Mouse (Mus musculus): ENCODE data around the gene Lias. TPM values are rescaled to one million over a fixed set of nuclear protein-coding genes. Genes with fewer than 3 reads are reported as not detected.

Lias gene
- polyA plus RNA-seq, 1 experiment = 26.1 TPM

GRCm38 (mm10) chr5:65438041-65438440 lies 46.7 kb downstream of the Lias start:
- no peak overlapping the region for H3K4me3 ChIP-seq (ENCODE audit: insufficient read depth, low read depth, low read length)
- no peak overlapping the region for H3K27ac ChIP-seq (ENCODE audit: insufficient read depth, low read depth, low read length)
- no peaks in the 10 kb centered on the region for H3K27me3 ChIP-seq (replicated peaks; ENCODE audit: control insufficient read depth, insufficient read depth, low read length)
- H3K36me3 ChIP-seq (ENCODE audit: control insufficient read depth, insufficient read depth, low read length) = no peaks in the 10 kb centered on the region
- H3K4me1 ChIP-seq (ENCODE audit: control insufficient read depth, insufficient read depth, low read length) = no peaks in the 10 kb centered on the region; the same call in 1 of the 2 replicates
- DNase-seq = no peak
- TF ChIP-seq CTCF (conservative IDR thresholded peaks at IDR 0.05; ENCODE audit: insufficient read depth, insufficient read length, low read depth, low read length) = no peak
- no peak for TF ChIP-seq POLR2A (IDR thresholded peaks at IDR 0.05; ENCODE audit: low read depth, low read length)

- no peaks in the 10 kb centered on the region; the same call in 1 of the 2 replicates for H3K36me3 ChIP-seq (ENCODE audit: control insufficient read depth, insufficient read depth, low read length)
- WGBS = 35% methylated on average over 5 of the region's 6 CpGs
- H3K4me1 ChIP-seq (ENCODE audit: control insufficient read depth, insufficient read depth, low read length) = no peaks in the 10 kb centered on the region
- no peak for TF ChIP-seq CTCF (conservative IDR thresholded peaks at IDR 0.05; ENCODE audit: insufficient read depth, insufficient read length, low read depth, low read length)
- TF ChIP-seq POLR2A (IDR thresholded peaks at IDR 0.05; ENCODE audit: low read depth, low read length) = no peak
- H3K27me3 ChIP-seq (replicated peaks; ENCODE audit: control insufficient read depth, insufficient read depth, low read length) = no peaks in the 10 kb centered on the region
- no peak overlapping the region for H3K27ac ChIP-seq (ENCODE audit: insufficient read depth, low read depth, low read length)
- no peak overlapping the region for H3K4me3 ChIP-seq (ENCODE audit: insufficient read depth, low read depth, low read length)
- no peak for DNase-seq
Observed at GRCm38 (mm10) chr5:65444981-65445380, 53.7 kb downstream of the Lias start.

GRCm38 (mm10) chr5:65446756-65447155 lies 55.5 kb downstream of the Lias start:
- Histone ChIP-seq H3K4me3 (ENCODE audit: insufficient read depth, low read depth, low read length) (no peak overlapping the region), H3K36me3 (ENCODE audit: control insufficient read depth, insufficient read depth, low read length) (no peaks in the 10 kb centered on the region; the same call in 1 of the 2 replicates), H3K4me1 (ENCODE audit: control insufficient read depth, insufficient read depth, low read length) (no peaks in the 10 kb centered on the region), H3K27ac (ENCODE audit: insufficient read depth, low read depth, low read length) (no peak overlapping the region), H3K27me3 (replicated peaks; ENCODE audit: control insufficient read depth, insufficient read depth, low read length) (no peaks in the 10 kb centered on the region)
- WGBS = 40% methylated on average over 2 of the region's 2 CpGs
- TF ChIP-seq POLR2A (IDR thresholded peaks at IDR 0.05; ENCODE audit: low read depth, low read length) (no peak), CTCF (conservative IDR thresholded peaks at IDR 0.05; ENCODE audit: insufficient read depth, insufficient read length, low read depth, low read length) (no peak)
- peak; percentile 52 for DNase-seq

GRCm38 (mm10) chr5:65447826-65448225 lies 56.5 kb downstream of the Lias start:
- H3K4me1 ChIP-seq (ENCODE audit: control insufficient read depth, insufficient read depth, low read length) = no peaks in the 10 kb centered on the region
- WGBS = 83% methylated on average over 2 of the region's 2 CpGs
- no peak overlapping the region for H3K4me3 ChIP-seq (ENCODE audit: insufficient read depth, low read depth, low read length)
- TF ChIP-seq CTCF (conservative IDR thresholded peaks at IDR 0.05; ENCODE audit: insufficient read depth, insufficient read length, low read depth, low read length) = no peak
- TF ChIP-seq POLR2A (IDR thresholded peaks at IDR 0.05; ENCODE audit: low read depth, low read length) = no peak
- H3K27me3 ChIP-seq (replicated peaks; ENCODE audit: control insufficient read depth, insufficient read depth, low read length) = no peaks in the 10 kb centered on the region
- H3K27ac ChIP-seq (ENCODE audit: insufficient read depth, low read depth, low read length) = no peak overlapping the region
- H3K36me3 ChIP-seq (ENCODE audit: control insufficient read depth, insufficient read depth, low read length) = no peaks in the 10 kb centered on the region; the same call in 1 of the 2 replicates
- no peak for DNase-seq

- Histone ChIP-seq H3K27ac (ENCODE audit: insufficient read depth, low read depth, low read length) (no peak overlapping the region), H3K27me3 (replicated peaks; ENCODE audit: control insufficient read depth, insufficient read depth, low read length) (no peaks in the 10 kb centered on the region), H3K36me3 (ENCODE audit: control insufficient read depth, insufficient read depth, low read length) (no peaks in the 10 kb centered on the region; the same call in 1 of the 2 replicates), H3K4me3 (ENCODE audit: insufficient read depth, low read depth, low read length) (no peak overlapping the region), H3K4me1 (ENCODE audit: control insufficient read depth, insufficient read depth, low read length) (no peaks in the 10 kb centered on the region)
- 90% methylated on average over 4 of the region's 4 CpGs for WGBS
- DNase-seq = no peak
- no peak for TF ChIP-seq CTCF (conservative IDR thresholded peaks at IDR 0.05; ENCODE audit: insufficient read depth, insufficient read length, low read depth, low read length)
- TF ChIP-seq POLR2A (IDR thresholded peaks at IDR 0.05; ENCODE audit: low read depth, low read length) = no peak
Observed at GRCm38 (mm10) chr5:65448941-65449340, 57.6 kb downstream of the Lias start.

GRCm38 (mm10) chr5:65454771-65455170 lies 63.5 kb downstream of the Lias start:
- no peak overlapping the region for H3K4me3 ChIP-seq (ENCODE audit: insufficient read depth, low read depth, low read length)
- TF ChIP-seq CTCF (conservative IDR thresholded peaks at IDR 0.05; ENCODE audit: insufficient read depth, insufficient read length, low read depth, low read length) = no peak
- TF ChIP-seq POLR2A (IDR thresholded peaks at IDR 0.05; ENCODE audit: low read depth, low read length) = no peak
- 50% methylated on average over 5 of the region's 5 CpGs for WGBS
- H3K27ac ChIP-seq (ENCODE audit: insufficient read depth, low read depth, low read length) = no peak overlapping the region
- DNase-seq = no peak
- H3K4me1 ChIP-seq (ENCODE audit: control insufficient read depth, insufficient read depth, low read length) = no peaks in the 10 kb centered on the region
- H3K36me3 ChIP-seq (ENCODE audit: control insufficient read depth, insufficient read depth, low read length) = no peaks in the 10 kb centered on the region; the same call in 1 of the 2 replicates
- H3K27me3 ChIP-seq (replicated peaks; ENCODE audit: control insufficient read depth, insufficient read depth, low read length) = no peaks in the 10 kb centered on the region

- no peaks in the 10 kb centered on the region for H3K27me3 ChIP-seq (replicated peaks; ENCODE audit: control insufficient read depth, insufficient read depth, low read length)
- no peak overlapping the region for H3K4me3 ChIP-seq (ENCODE audit: insufficient read depth, low read depth, low read length)
- DNase-seq = no peak
- TF ChIP-seq CTCF (conservative IDR thresholded peaks at IDR 0.05; ENCODE audit: insufficient read depth, insufficient read length, low read depth, low read length) (no peak), POLR2A (IDR thresholded peaks at IDR 0.05; ENCODE audit: low read depth, low read length) (no peak)
- H3K36me3 ChIP-seq (ENCODE audit: control insufficient read depth, insufficient read depth, low read length) = no peaks in the 10 kb centered on the region; the same call in 1 of the 2 replicates
- 69% methylated on average over 7 of the region's 7 CpGs for WGBS
- no peak overlapping the region; the same call in 1 of the 2 replicates for H3K27ac ChIP-seq (ENCODE audit: insufficient read depth, low read depth, low read length)
- no peaks in the 10 kb centered on the region for H3K4me1 ChIP-seq (ENCODE audit: control insufficient read depth, insufficient read depth, low read length)
Observed at GRCm38 (mm10) chr5:65457086-65457827, 66.0 kb downstream of the Lias start.
